Mouse (Mus musculus) left cerebral cortex, adult 8-10 months (tissue): ENCODE measurements at regions not wholly inside any gene's neighbourhood (a gene's known extent, or its start where the extent isn't known, plus 50 kb on each side); places are given as distances from the start of the nearest gene placed in this dataset.

Experiments
- DNase-seq, 2 experiments: peaks; one replicate each; pipeline ENCODE4 v3.0.0; 2022; ENCODE audit warnings: low spot score in 2 of 2

DNA sequence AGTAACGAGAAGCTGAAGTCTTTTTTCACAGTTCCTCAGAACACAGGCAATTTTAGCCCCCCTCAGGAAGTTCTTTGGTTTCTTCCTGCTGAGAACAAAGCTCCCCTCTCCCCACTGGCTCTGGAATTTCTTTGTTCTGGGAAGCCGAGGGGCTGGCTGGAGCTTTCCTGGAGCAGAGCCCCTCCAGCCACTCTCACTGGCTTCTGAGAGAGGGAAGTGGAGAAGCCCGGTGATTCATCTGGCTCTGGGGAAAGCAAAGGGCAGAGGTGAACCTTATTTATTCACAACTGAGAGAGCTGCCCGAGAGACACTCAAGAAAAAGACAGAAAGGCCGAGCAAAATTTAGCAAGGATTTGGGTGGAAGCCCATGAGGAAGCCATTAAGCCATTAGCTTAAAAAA, 63.9 kb downstream of the Ddx3x start:
- no peak for DNase-seq

GRCm38 (mm10) chrX:13345126-13345525, 64.4 kb downstream of the Ddx3x start:
- no peak for DNase-seq

- DNase-seq, result peak in 1 of 2 experiments; percentile 2
Measured at GRCm38 (mm10) chrX:13346011-13346631, 65.4 kb downstream of the Ddx3x start.

DNA sequence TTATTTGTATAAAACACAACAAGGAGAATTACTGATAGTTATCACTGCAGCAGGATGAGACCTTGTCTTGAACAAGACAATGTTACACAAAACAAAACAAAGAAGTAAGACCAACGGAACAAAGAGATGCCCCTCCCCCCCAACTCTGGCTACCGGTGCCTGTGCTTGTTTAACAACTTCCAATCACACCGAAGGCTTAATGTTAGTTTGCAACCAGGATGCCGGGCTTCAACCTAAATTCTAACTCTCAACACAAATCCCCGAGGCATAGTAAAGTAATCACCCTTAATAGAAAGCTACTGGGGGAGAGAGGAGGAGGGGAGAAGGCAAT, 65.9 kb downstream of the Ddx3x start:
- DNase-seq, result peak; percentile 4 to 11

- peak; percentile 41 to 67 for DNase-seq
Measured at GRCm38 (mm10) chrX:13347027-13347840, 66.5 kb downstream of the Ddx3x start.

- DNase-seq, result no peak
Measured at GRCm38 (mm10) chrX:13348415-13348814, 67.6 kb downstream of the Ddx3x start.

DNA sequence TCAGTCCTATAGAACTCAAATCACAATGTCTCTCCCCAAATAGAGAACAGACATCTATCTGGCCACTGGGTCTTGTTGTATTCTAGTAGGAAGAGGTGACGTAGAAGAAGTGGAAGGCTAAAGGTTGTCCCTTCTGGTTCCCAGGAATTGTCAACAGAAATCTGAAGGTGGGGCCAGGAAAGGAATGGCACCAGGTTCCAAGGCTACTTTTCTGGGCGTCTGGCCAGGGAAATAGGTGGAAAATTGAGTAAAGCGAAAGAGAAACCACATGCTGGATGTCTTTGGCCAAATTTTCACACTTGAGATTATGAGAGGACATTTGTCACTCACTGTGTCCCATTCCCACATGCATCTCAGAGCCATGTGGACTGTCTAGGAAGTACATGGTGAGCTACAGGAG, 69.7 kb downstream of the Ddx3x start:
- DNase-seq, result no peak

GRCm38 (mm10) chrX:13357149-13357783, 76.5 kb downstream of the Ddx3x start:
- no peak for DNase-seq

- DNase-seq, result no peak
Measured at GRCm38 (mm10) chrX:13357973-13358372, 77.2 kb downstream of the Ddx3x start.

- DNase-seq, result no peak
Measured at GRCm38 (mm10) chrX:13360436-13360835, 79.7 kb downstream of the Ddx3x start.

DNA sequence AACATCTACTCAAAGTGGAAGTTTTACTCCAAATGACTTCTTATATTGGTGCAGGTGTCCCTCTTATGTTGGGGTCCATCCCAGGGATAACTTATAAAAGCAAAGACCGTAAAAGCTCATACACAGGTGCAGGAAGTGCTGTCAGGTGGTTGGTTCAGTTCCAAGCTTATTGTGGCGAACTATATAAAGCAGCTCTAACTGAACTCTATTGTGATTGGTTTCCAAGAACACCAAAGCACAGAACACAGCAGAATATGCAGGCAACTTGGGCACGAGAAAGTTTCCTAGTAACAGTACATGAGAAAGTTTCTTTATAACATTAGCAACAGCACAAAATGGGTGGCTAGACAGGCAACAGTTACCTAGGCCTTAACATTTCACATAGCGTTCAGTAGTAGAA, 89.5 kb downstream of the Ddx3x start:
- DNase-seq, result no peak

DNA sequence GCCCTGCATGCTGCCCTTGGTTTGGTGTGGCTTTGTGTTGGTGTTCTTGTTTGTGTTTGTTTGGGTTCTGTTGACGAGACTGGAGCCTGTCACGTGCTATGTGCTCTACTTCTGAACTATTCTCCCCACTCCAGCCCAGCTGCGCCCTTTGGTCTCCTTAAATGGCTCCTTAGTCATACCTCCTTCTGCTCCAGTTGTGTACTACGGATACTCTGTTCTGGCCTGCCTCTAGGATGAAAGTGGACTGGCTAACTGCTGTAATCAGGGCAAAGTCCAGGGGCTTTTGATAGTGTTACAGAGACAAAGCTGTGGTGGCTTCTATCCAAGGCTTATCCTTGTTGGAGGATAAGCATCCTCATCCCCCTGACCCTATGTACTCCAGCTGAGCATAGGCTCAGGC, 92.0 kb downstream of the Ddx3x start:
- no peak for DNase-seq

DNA sequence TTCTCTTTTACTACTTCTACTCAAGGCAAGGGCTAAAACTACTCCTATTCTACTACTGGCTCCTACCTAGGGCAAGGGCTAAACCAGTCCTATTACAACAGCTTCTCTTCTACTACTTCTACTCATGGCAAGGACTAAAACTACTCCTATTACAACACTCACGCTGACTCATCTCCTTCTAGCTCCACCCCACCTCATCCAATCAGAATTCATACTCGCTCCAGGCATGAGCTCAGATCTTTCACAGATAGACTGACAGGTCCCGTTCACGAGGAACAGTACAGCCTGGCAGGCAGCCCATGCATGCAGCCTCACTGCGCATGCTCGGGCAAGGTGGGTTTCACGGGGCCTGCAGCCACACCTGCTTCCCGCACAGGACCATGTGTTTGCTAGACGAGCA, 79.6 kb upstream of the Nyx start:
- no peak for DNase-seq

DNA sequence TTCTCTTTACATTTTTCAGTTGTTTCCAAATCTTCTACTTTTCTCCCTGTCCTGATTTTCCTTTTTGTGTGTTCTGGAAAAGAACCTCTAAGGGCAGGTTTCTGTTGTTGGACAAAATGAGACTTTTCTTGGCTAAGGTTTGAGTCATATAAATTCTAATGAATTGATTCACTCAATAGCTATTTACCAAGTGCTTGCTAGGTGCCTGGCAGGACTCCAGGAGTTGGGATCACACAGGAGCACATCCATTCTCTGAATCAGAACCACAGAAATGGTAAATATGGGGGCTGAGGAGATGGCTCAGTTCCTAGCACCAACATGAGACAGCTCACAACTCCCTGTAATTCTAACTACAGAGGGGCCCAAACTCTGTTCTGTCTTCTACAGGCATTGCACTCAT, 67.4 kb upstream of the Nyx start:
- DNase-seq, result no peak

GRCm38 (mm10) chrX:13412726-13413125, 53.2 kb upstream of the Nyx start:
- DNase-seq, result no peak

- no peak for DNase-seq
Measured at GRCm38 (mm10) chrX:13413135-13413534, 52.8 kb upstream of the Nyx start.
